In genomic region chr19:32441568-32441967, GRCm38 (mm10) we compare ENCODE assay signal across 8 mouse cellular contexts. TPM values are rescaled to one million over a fixed set of nuclear protein-coding genes. Genes with fewer than 3 reads are reported as not detected.
DNase-seq lines count a peak whose midpoint lies in the region; ATAC-seq lines count a peak whose summit lies in the region.

No protein-coding gene starts in this region.

- ATAC-seq in heart, embryonic 11.5 days (replicated peaks; ENCODE audit: insufficient number of reproducible peaks, low FRiP score, low TSS enrichment), result no peak
- ATAC-seq in CD4-positive, CD25-positive, alpha-beta regulatory T cell, adult 4 months, result peak; percentile 45

- peak; percentile 82 for DNase-seq in heart, adult 11 months
- peak; percentile 21 for DNase-seq in brain, adult 2 months (ENCODE audit: low read depth, low spot score)
- peak; percentile 37 for DNase-seq in lung, postnatal 10 days
- DNase-seq in embryo, embryonic 11 days, result no peak
- no peak for DNase-seq in frontal cortex, postnatal 10 days (ENCODE audit: low spot score in 2 of 2)
- no peak for DNase-seq in gastrocnemius, postnatal 10 days

- no peak overlapping the region for H3K9ac ChIP-seq in heart, embryonic 11.5 days (ENCODE audit: low read depth, low read length)

- no peaks in the 10 kb centered on the region for H3K27me3 ChIP-seq in heart, embryonic 11.5 days (ENCODE audit: control insufficient read depth, insufficient read depth, low read length)

- no peak overlapping the region for H3K4me2 ChIP-seq in heart, embryonic 11.5 days

- WGBS in heart, embryonic 11.5 days (ENCODE audit: insufficient replicate concordance), result 93% methylated on average over 9 of the region's 11 CpGs

- no peaks in the 10 kb centered on the region for H3K9me3 ChIP-seq in heart, embryonic 11.5 days (replicated peaks; ENCODE audit: control insufficient read depth, low read length)

- no peak overlapping the region for H3K4me3 ChIP-seq in heart, embryonic 11.5 days (ENCODE audit: low read depth, low read length)

- H3K4me1 ChIP-seq in heart, embryonic 11.5 days (ENCODE audit: control insufficient read depth, insufficient read depth, low read length), result no peaks in the 10 kb centered on the region

- H3K27ac ChIP-seq in heart, embryonic 11.5 days (ENCODE audit: low read depth, low read length), result no peak overlapping the region

- H3K36me3 ChIP-seq in heart, embryonic 11.5 days (ENCODE audit: control insufficient read depth, insufficient read depth, low read length), result no peaks in the 10 kb centered on the region

RNA-seq across cellular contexts. Expression of gene Rpl9-ps6, which starts 24.8 kb away (rescaled TPM):
- 83.5 and 91.5 TPM in 2 replicates for polyA plus RNA-seq in heart, embryonic 11.5 days (2014; fragmentation: Nextera tagmentation; extraction: Ambion mirVana)
- 100 to 1,000 TPM; 201 to 619 TPM for polyA plus RNA-seq in CD4-positive, CD25-positive, alpha-beta regulatory T cell, adult 4 months (2017; shearing (Covaris generic))
- 10 to 100 TPM; 43.7 to 46.4 TPM for total RNA-seq in gastrocnemius, postnatal 10 days (2021)

RNA-seq across cellular contexts. Expression of gene Minpp1, which starts 44.0 kb away (rescaled TPM):
- polyA plus RNA-seq in heart, embryonic 11.5 days (2014; fragmentation: Nextera tagmentation; extraction: Ambion mirVana), result 74.3 and 77.0 TPM in 2 replicates
- polyA plus RNA-seq in CD4-positive, CD25-positive, alpha-beta regulatory T cell, adult 4 months (2017; shearing (Covaris generic)), result 1 to 10 TPM; 6.0 to 8.4 TPM
- 10 to 100 TPM; 23.0 to 25.6 TPM for total RNA-seq in gastrocnemius, postnatal 10 days (2021)

RNA-seq across cellular contexts. Expression of gene Sgms1, which starts 52.1 kb away (rescaled TPM):
- 36.8 and 40.6 TPM in 2 replicates for polyA plus RNA-seq in heart, embryonic 11.5 days (2014; fragmentation: Nextera tagmentation; extraction: Ambion mirVana)
- 10 to 100 TPM; 42.2 to 48.0 TPM for polyA plus RNA-seq in CD4-positive, CD25-positive, alpha-beta regulatory T cell, adult 4 months (2017; shearing (Covaris generic))
- total RNA-seq in gastrocnemius, postnatal 10 days (2021), result 10 to 100 TPM; 51.0 to 52.7 TPM

Comparison
In these comparisons a context has a peak if more than half of its experiments do, and no peak if none do; other contexts are left out.
1. DNase-seq: peak in heart, adult 11 months (single experiment), brain, adult 2 months (single experiment) and lung, postnatal 10 days (single experiment); none in embryo, embryonic 11 days (single experiment), frontal cortex, postnatal 10 days (0 of 2) and gastrocnemius, postnatal 10 days (single experiment).